Mouse (Mus musculus) small intestine, adult 2 months (tissue): ENCODE data around the gene Il24.

ENCODE experiments used
- CTCF ChIP-seq: fragments of 200-500 bp; IDR thresholded peaks from 2 replicates; pipeline ENCODE4 v1.5.1; 2012; ENCODE audit warnings: low read depth, mild to moderate bottlenecking, control low read depth, inconsistent platforms, low read length, moderate library complexity, mixed read lengths; ENCODE audit not compliant: insufficient replicate concordance, insufficient read length; ENCODE audit errors: extremely low read depth
- POLR2A ChIP-seq: fragments of 200-500 bp; IDR thresholded peaks from 2 replicates; pipeline ENCODE4 v1.6.1; 2012; ENCODE audit warnings: low read depth, mild to moderate bottlenecking, control low read depth, inconsistent platforms, low read length, moderate library complexity

- no peak for TF ChIP-seq POLR2A
- no peak for TF ChIP-seq CTCF
Observed at GRCm38 (mm10) chr1:130857456-130857855, 29.8 kb downstream of the Il24 start.
